Mouse (Mus musculus): ENCODE measurements at regions not wholly inside any gene's neighbourhood (a gene's known extent, or its start where the extent isn't known, plus 50 kb on each side); places are given as distances from the start of the nearest gene placed in this dataset.

DNA sequence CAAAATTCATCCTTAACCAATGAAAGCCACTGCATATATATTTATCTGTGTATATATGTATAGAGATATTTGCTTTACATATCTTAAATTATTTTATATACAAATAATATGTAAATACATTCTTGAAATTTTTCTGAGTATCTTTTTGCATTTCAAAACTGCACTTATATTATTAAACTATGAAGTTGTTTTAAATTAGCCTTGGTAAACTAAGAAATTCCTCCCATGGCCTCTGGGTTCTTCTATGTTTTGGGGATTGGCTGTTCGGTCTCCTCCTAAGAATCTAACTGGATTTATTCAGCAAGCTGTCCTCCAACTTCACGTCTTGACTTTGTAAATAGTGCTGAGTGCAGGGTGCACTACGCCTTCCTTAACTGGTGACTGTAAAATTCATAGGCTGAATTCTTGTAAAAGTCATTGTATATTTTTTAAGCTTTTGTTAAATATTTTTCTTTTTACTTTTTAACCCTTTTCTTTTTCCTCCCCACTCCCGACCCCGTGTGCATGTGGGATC, 249.6 kb upstream of the Nfe2l3 start:
- H3K27ac ChIP-seq (ENCODE audit: insufficient read depth, low read depth, low read length), result no peak overlapping the region
- DNase-seq, result no peak
- no peak overlapping the region for H3K4me3 ChIP-seq (ENCODE audit: insufficient read depth, low read depth, low read length)
- peaks cover 19% of the 10 kb centered on the region for H3K27me3 ChIP-seq (replicated peaks; ENCODE audit: control insufficient read depth, insufficient read depth, low read length)
- no peaks in the 10 kb centered on the region for H3K36me3 ChIP-seq (ENCODE audit: control insufficient read depth, insufficient read depth, low read length)
- 22% methylated on average over 5 of the region's 5 CpGs for WGBS
- no peaks in the 10 kb centered on the region; the same call in 1 of the 2 replicates for H3K4me1 ChIP-seq (ENCODE audit: control insufficient read depth, insufficient read depth, low read length)
- TF ChIP-seq POLR2A (IDR thresholded peaks at IDR 0.05; ENCODE audit: low read depth, low read length), result no peak
- TF ChIP-seq CTCF (conservative IDR thresholded peaks at IDR 0.05; ENCODE audit: insufficient read depth, insufficient read length, low read depth, low read length), result no peak

DNA sequence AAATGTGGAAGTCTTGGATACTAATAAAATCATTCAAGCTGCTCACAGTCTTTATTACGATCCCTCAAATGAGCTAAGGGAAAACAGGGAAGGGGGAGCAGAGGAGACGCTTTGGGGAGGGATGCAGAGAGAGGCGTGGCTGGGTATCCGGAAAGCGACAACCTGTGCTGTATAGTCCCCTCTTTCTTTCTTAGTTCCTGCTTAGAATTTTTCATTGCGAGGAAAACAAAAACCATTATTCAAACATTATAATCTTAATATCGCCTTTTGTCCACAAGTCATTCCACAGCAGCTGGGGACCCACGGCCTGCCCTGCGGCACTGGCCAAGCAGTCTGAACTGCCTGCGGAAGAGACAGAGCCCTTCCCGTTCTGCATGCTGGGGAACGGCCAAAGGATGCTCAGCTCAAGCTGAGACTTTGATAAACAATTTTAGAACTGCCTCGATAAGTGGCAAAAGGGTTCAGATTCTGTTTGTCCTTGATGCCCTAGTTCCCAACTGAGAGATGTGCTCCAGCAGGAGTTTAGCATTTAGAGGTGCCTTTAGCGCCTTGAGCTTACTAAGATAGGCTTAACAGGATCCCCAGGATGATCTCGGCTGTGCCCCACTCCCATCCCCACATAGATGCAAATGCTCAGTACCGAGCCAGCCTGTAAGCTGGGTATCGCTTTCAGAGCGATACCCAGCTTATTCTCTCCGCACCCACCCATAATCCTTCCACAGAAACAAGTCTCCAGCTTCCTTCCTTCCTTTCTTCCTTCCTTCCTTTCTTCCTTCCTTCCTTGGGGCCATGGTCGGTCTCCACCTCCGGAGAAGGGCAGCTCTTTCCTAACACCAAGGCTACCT, 248.7 kb upstream of the Nfe2l3 start:
- no peak for TF ChIP-seq POLR2A (IDR thresholded peaks at IDR 0.05; ENCODE audit: low read depth, low read length)
- TF ChIP-seq CTCF (conservative IDR thresholded peaks at IDR 0.05; ENCODE audit: insufficient read depth, insufficient read length, low read depth, low read length), result no peak
- H3K27ac ChIP-seq (ENCODE audit: insufficient read depth, low read depth, low read length), result no peak overlapping the region
- no peak for DNase-seq
- H3K36me3 ChIP-seq (ENCODE audit: control insufficient read depth, insufficient read depth, low read length), result no peaks in the 10 kb centered on the region
- H3K4me1 ChIP-seq (ENCODE audit: control insufficient read depth, insufficient read depth, low read length), result no peaks in the 10 kb centered on the region
- H3K27me3 ChIP-seq (replicated peaks; ENCODE audit: control insufficient read depth, insufficient read depth, low read length), result peaks cover 13% of the 10 kb centered on the region
- 7% methylated on average over 21 of the region's 21 CpGs for WGBS
- H3K4me3 ChIP-seq (ENCODE audit: insufficient read depth, low read depth, low read length), result no peak overlapping the region

DNA sequence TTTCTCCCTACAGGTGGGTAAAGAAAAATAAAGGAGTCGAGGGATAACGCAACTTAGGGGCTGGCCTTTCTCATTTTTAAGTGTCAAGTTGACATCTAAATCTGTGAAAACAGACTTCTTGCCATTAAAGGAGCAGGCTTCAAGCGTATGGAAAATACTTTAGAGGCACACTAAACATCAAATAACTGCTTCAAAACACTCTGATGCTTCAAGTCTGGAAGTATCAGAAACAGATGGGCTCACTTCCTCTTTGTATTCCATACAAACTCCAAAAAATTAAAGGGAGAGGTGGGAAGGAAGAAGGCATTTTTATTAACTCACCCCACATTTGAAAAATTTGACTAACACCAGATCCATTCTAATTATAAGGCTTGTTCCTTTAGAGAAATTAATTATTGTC, 248.0 kb upstream of the Nfe2l3 start:
- WGBS, result 16% methylated on average over 3 of the region's 3 CpGs
- TF ChIP-seq CTCF (conservative IDR thresholded peaks at IDR 0.05; ENCODE audit: insufficient read depth, insufficient read length, low read depth, low read length) (no peak), POLR2A (IDR thresholded peaks at IDR 0.05; ENCODE audit: low read depth, low read length) (no peak)
- no peak overlapping the region for H3K27ac ChIP-seq (ENCODE audit: insufficient read depth, low read depth, low read length)

DNA sequence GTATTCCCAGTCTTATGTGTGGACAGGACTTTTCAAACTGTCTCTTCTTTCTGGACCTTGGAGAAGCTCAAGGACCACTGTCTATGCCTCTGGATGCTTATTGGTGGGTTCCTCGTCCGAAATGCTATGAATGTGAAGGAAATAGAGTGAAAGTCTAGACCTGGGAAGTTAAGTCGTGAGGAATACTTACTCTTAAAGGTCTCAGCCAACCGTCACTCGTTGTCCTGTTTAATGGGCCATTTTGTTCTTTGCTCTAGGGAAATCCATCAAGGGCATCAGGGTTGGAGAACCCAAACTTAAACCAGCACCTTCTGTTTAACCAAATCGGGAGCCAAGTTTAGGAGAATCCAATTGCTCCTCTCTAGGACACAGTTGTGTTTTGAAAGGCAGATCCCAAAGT, 247.3 kb upstream of the Nfe2l3 start:
- Histone ChIP-seq H3K36me3 (ENCODE audit: control insufficient read depth, insufficient read depth, low read length) (no peaks in the 10 kb centered on the region), H3K4me1 (ENCODE audit: control insufficient read depth, insufficient read depth, low read length) (no peaks in the 10 kb centered on the region), H3K27ac (ENCODE audit: insufficient read depth, low read depth, low read length) (no peak overlapping the region), H3K27me3 (replicated peaks; ENCODE audit: control insufficient read depth, insufficient read depth, low read length) (peaks cover 11% of the 10 kb centered on the region), H3K4me3 (ENCODE audit: insufficient read depth, low read depth, low read length) (no peak overlapping the region)
- 25% methylated on average over 6 of the region's 6 CpGs for WGBS
- no peak for TF ChIP-seq CTCF (conservative IDR thresholded peaks at IDR 0.05; ENCODE audit: insufficient read depth, insufficient read length, low read depth, low read length)
- TF ChIP-seq POLR2A (IDR thresholded peaks at IDR 0.05; ENCODE audit: low read depth, low read length), result no peak
- DNase-seq, result no peak

More for the DNA sequence above, 248.0 kb upstream of the Nfe2l3 start:
- H3K36me3 ChIP-seq (ENCODE audit: control insufficient read depth, insufficient read depth, low read length), result no peaks in the 10 kb centered on the region
- H3K27me3 ChIP-seq (replicated peaks; ENCODE audit: control insufficient read depth, insufficient read depth, low read length), result peaks cover 13% of the 10 kb centered on the region
- H3K4me1 ChIP-seq (ENCODE audit: control insufficient read depth, insufficient read depth, low read length), result no peaks in the 10 kb centered on the region
- DNase-seq, result no peak
- H3K4me3 ChIP-seq (ENCODE audit: insufficient read depth, low read depth, low read length), result no peak overlapping the region

DNA sequence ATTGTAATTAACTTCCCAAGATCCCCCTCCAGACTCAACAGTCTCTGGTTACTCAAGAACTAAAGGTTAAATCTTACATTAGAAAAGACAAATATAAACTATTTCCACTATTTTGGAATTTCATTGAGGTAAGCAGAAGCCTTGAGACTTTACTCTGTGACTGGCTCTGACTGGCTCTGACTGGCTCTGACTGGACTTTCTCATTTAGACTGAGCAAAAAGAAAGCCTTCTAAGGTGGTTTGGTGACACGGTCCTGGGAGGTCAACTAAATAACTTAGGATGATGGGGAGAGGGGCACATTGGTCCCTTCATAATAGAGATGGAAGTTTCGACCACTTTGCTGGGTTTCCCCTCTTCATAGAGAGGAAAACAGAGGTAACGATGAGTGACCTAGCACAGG, 243.3 kb upstream of the Nfe2l3 start:
- no peak for DNase-seq
- Histone ChIP-seq H3K36me3 (ENCODE audit: control insufficient read depth, insufficient read depth, low read length) (no peaks in the 10 kb centered on the region), H3K27me3 (replicated peaks; ENCODE audit: control insufficient read depth, insufficient read depth, low read length) (peaks cover 3% of the 10 kb centered on the region; the same call in 1 of the 2 replicates), H3K4me3 (ENCODE audit: insufficient read depth, low read depth, low read length) (no peak overlapping the region), H3K4me1 (ENCODE audit: control insufficient read depth, insufficient read depth, low read length) (no peaks in the 10 kb centered on the region), H3K27ac (ENCODE audit: insufficient read depth, low read depth, low read length) (no peak overlapping the region)
- TF ChIP-seq POLR2A (IDR thresholded peaks at IDR 0.05; ENCODE audit: low read depth, low read length) (no peak), CTCF (conservative IDR thresholded peaks at IDR 0.05; ENCODE audit: insufficient read depth, insufficient read length, low read depth, low read length) (no peak)
- WGBS, result 62% methylated on average over 3 of the region's 3 CpGs

DNA sequence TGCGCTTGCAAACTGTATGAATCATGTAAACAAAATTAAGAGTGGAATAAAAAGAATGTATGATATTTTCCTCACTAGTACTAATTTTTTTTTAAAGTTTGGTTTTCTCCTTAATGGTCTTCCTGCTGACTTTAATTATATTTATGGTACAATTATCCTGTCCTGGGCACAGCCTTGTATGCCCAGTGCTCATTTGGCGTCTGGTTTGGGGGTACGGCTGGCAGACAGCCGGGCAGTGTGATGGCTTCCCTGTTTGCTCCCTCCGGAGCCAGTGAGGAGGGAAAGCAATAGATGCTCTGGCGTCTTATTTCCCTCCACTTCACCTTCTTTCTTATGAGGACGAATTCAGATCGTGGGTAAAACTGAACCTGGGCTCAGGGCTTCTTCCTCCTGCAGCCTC, 239.6 kb upstream of the Nfe2l3 start:
- Histone ChIP-seq H3K4me1 (ENCODE audit: control insufficient read depth, insufficient read depth, low read length) (no peaks in the 10 kb centered on the region), H3K27ac (ENCODE audit: insufficient read depth, low read depth, low read length) (no peak overlapping the region), H3K4me3 (ENCODE audit: insufficient read depth, low read depth, low read length) (no peak overlapping the region), H3K27me3 (replicated peaks; ENCODE audit: control insufficient read depth, insufficient read depth, low read length) (no peaks in the 10 kb centered on the region; the same call in 1 of the 2 replicates), H3K36me3 (ENCODE audit: control insufficient read depth, insufficient read depth, low read length) (no peaks in the 10 kb centered on the region)
- no peak for DNase-seq
- TF ChIP-seq POLR2A (IDR thresholded peaks at IDR 0.05; ENCODE audit: low read depth, low read length) (no peak), CTCF (conservative IDR thresholded peaks at IDR 0.05; ENCODE audit: insufficient read depth, insufficient read length, low read depth, low read length) (no peak)
- WGBS, result 38% methylated on average over 8 of the region's 8 CpGs

DNA sequence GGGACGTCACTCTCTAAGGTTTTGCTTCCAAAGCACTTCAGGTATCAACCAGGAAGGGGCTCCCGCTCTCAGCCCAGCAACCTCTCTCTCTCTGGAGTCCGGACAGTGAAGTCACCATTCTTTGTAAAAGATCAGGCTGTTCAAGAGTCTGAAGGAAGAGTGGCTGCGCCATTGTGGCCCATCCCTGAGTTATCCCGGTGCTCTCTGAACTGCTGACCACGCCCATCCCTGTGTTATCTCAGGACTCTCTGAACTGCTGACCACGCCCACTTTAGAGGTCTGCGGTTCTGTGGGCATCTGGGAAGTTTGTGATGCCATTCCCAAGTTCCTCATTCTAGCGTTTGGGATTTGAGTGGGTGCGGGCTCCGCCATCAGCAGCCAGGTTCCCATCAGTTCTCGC, 239.1 kb upstream of the Nfe2l3 start:
- DNase-seq, result no peak
- Histone ChIP-seq H3K4me1 (ENCODE audit: control insufficient read depth, insufficient read depth, low read length) (no peaks in the 10 kb centered on the region), H3K4me3 (ENCODE audit: insufficient read depth, low read depth, low read length) (no peak overlapping the region), H3K27me3 (replicated peaks; ENCODE audit: control insufficient read depth, insufficient read depth, low read length) (no peaks in the 10 kb centered on the region; the same call in 1 of the 2 replicates), H3K27ac (ENCODE audit: insufficient read depth, low read depth, low read length) (no peak overlapping the region), H3K36me3 (ENCODE audit: control insufficient read depth, insufficient read depth, low read length) (no peaks in the 10 kb centered on the region)
- WGBS, result 26% methylated on average over 12 of the region's 12 CpGs
- no peak for TF ChIP-seq CTCF (conservative IDR thresholded peaks at IDR 0.05; ENCODE audit: insufficient read depth, insufficient read length, low read depth, low read length)
- TF ChIP-seq POLR2A (IDR thresholded peaks at IDR 0.05; ENCODE audit: low read depth, low read length), result no peak

Data from kidney, adult 2 months (tissue).